Mouse (Mus musculus) gastrocnemius, adult 2 months (tissue): ENCODE results near the gene Rtl4. TPM values are rescaled to one million over a fixed set of nuclear protein-coding genes. Genes with fewer than 3 reads are reported as not detected.

Experiments used
- DNase-seq: peaks from one replicate; pipeline ENCODE4 v3.0.0; 2022
- H3K27ac ChIP-seq: fragments of 200-600 bp; 2 replicates; pipeline ENCODE4 v1.8.1; 2022; ENCODE audit warnings: mild to moderate bottlenecking
- H3K4me3 ChIP-seq: fragments of 200-600 bp; 2 replicates; pipeline ENCODE4 v1.8.1; 2022; ENCODE audit warnings: mild to moderate bottlenecking, moderate library complexity
- CTCF ChIP-seq: fragments of 200-600 bp; IDR thresholded peaks from 2 replicates; pipeline ENCODE4 v1.8.1; 2022; ENCODE audit warnings: antibody characterized with exemption, mild to moderate bottlenecking, moderate library complexity
- intact Hi-C: fragments of 180-260 bp; cut with DNase I; formaldehyde crosslinking; loops from one replicate; pipeline ENCODE4 v1.15.1; 2025
- long read RNA-seq, 2 experiments: library from polyadenylated mRNA; stranded (forward); transcript quantifications; one replicate each; pipeline ENCODE4 v2.0.0; 2021
- total RNA-seq, 2 experiments: library from RNA; stranded (reverse); gene quantifications; 2 replicates each; pipeline ENCODE4 v1.2.3; 2021

The Rtl4 gene
- total RNA-seq = under 1 TPM in 1 of 2 experiments, not detected in 1; 0.13 TPM
- long read RNA-seq, experiment 1 = 0 reads
- long read RNA-seq, experiment 2 = 0 reads

DNA sequence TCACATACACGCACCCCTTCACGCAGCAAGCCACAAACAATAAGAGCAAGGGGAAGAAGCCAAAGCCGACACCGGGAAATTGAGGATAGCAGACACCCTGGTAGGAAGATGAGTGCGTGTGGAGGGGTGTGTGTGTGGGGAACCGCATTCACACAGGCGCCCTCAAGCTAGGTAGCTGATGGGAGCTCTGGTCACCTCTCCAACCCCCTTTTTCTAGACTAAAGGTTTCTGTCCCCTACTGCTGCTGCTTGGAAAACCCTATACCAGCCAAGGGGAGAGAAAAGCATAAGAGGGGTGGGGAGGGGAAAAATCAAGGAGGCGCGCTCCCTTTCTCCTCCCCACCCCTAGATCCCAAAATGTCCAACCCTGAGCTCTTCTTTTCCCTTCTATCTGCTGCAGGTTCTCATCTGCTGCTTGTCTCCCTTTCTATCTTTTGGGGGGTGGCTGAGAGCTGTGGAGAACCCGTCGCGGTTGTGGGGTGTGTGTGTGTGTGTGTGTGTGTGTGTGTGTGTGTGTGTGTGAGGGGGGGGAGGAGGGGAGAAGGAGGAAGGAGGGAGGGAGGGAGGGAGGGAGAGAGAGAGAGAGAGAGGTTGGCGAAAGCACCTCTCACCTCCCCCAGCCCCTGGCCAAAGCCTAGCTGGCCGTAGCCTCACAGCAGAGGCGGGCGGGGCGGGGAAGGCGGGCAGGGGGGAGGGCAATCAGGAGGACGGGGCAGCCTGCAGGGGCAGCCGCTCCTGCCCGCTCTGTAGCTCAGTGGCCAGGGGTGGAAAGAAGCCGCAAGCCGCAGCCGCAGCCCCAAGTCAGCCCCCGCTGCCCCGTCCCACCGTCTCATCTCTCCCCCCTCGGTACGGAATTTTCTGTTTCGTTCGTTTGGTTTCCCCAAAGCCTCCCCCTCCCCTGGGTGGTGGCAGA, at the start of gene Rtl4:
Gene Rtl4, plus strand, starts transcription at position 701 of the 912 bp plus-strand sequence.
- intact Hi-C loops = no loop called here
- no peak for DNase-seq

DNA sequence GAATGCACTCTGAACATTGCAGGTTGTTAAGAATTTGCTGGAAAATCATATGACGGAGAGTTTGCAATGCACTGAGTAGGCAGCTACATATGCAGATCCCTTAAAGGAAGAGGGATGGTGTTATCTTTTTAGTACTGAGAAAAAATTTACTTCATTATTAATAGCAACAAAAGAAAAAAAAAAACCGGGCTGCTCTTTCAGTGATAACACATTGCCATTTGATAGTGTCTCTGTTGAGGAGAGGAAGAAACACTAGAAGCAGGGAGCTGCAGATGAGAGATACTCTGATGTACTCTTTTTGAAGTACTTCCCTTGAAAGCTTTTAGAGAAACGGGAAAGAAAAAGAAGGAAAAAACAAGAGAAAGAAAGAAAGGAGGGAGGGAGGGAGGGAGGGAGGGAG, 44.0 kb upstream of the Rtl4 start:
- H3K27ac ChIP-seq = no peak overlapping the region
- intact Hi-C loops = no loop called here
- no peak for TF ChIP-seq CTCF
- DNase-seq = no peak
- no peak overlapping the region for H3K4me3 ChIP-seq

More for the DNA sequence above, at the start of gene Rtl4:
- TF ChIP-seq CTCF = no peak
- peak within 1 kb of the TSS; percentile 64 for H3K4me3 ChIP-seq
- H3K27ac ChIP-seq = no peak within 1 kb of the TSS

DNA sequence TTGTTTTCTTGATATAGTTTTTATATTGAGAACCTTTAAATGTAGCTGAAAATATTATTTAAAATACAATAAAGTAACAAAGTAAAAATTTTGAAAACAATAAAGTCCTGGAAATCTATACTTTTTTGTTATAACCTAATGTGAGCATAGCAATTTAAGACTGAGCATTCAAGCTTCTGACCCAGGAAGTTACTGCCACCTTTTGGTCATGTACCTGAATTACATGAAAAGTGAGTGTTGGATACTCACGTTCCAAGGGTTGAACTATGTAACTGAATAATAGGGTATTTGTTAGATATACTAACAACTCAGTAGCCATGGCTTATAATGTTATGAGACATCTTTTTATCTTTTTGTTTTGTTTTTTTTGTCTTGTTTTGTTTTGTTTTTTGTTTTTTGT, 43.3 kb upstream of the Rtl4 start:
- peak; percentile 50 for TF ChIP-seq CTCF
- no peak overlapping the region for H3K4me3 ChIP-seq
- intact Hi-C loops = no loop called here
- no peak for DNase-seq
- H3K27ac ChIP-seq = no peak overlapping the region

DNA sequence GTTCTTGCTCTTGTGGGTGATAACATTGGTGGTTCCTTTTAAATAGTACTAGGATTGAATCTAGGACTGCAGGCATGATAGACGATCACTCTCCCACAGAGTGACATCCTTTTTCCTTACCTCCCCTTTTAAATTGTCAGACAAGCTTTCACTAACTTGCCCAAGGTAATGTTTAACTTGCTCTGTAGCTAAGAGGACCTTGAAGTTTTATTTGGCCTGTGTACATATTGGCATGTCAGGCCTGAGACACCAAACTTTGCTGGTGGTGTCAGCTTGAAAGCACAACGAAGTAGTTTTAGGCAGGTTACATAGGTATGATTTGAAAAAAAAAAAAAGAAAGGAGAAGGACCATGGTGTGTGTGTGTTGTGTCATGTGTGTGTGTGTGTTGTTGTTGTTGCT, 36.5 kb upstream of the Rtl4 start:
- no peak for DNase-seq
- H3K27ac ChIP-seq = no peak overlapping the region
- no peak for TF ChIP-seq CTCF
- H3K4me3 ChIP-seq = no peak overlapping the region
- intact Hi-C loops = no loop called here

DNA sequence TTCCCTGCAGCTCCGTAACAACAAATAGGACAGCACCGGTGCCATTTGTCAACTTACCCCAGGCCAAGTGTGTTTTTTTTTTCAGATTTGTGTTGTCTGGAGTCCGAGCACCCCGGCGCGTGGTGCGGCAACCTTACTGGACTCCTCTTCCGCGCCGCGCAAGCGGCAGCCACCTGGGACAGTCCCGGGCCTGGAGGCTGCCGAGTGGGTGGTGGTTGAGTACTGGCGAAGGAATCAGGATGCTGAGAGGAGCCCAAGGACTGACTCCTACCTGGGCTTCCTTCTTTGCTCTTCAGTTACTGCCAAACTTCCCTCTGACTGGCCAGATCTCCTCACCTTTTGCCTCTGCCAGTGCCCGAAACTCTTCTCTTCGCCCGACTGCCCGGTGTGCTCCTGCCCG, 965 bp upstream of the Rtl4 start:
- intact Hi-C loops = no loop called here
- Histone ChIP-seq H3K4me3 (no peak overlapping the region), H3K27ac (no peak overlapping the region)
- no peak for TF ChIP-seq CTCF
- no peak for DNase-seq

DNA sequence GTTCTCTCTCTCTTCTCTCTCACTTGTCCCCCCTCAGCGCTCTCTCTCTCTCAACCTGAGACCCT, 733 bp upstream of the Rtl4 start, which contains the start of gene Trpc5:
Gene Trpc5, minus strand, starts transcription at position 39 of the 65 bp plus-strand sequence.
- no peak for DNase-seq
- Histone ChIP-seq H3K4me3 (peak within 1 kb of the TSS; percentile 64), H3K27ac (no peak within 1 kb of the TSS)
- TF ChIP-seq CTCF = no peak
- intact Hi-C loops = no loop called here

DNA sequence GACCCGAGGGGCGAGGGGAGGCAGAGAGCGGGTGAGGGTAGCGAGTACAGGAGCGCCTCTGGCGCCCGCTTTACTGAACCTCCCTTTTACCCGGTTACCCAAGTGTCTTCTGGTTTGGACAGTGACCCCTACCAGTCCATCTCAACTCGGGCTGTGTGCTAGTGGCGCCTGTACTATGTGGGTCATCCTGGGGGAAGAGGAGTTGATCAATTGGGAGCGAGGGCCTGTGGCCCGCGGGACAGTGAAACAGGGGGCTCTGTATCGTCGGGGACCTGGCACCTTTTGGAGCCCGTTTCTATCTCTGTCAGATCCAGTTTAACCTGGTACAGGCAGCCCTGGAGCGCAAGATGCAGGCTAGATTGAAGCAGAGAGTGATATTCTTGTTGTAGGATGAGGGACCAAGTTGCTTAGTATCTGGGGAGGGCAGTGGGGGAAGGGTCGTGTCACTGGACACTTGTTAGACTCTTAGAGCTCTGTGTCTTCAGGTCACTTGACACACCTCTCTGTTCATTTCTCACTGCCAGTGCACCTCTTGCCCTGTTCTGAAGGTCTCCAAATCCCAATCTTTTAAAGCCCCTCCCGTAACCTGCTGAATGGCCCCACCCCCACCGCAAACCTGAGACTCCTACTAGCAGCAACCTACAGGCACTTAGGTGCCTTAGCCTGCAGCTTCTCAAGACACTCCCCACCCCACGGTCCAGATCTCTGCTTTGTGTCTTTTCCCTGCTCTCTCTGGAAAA, 582 bp downstream of the Rtl4 start:
- TF ChIP-seq CTCF = no peak
- Histone ChIP-seq H3K4me3 (peak overlapping the region; percentile 64), H3K27ac (no peak overlapping the region)
- DNase-seq = no peak
- intact Hi-C loops = no loop called here

DNA sequence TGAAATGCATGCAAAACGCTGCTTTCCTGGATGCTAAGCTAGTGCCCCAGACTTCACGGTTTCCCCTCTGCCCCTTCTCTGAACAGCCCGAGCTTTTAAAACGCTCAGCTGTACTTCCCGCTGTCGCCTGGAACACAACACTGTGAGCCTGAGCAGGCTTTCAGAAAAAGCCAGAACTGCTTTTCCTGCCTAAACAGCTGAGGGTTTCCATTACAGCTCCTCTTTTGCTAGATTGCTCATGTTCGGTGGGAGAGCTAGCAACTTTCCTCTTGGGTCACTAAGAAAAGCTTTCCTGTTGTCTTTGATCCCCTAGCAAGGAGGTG, 1.1 kb downstream of the Rtl4 start:
- peak overlapping the region; percentile 4; the same call in 1 of the 2 replicates for H3K4me3 ChIP-seq
- DNase-seq = no peak
- intact Hi-C loops = no loop called here
- TF ChIP-seq CTCF = no peak
- H3K27ac ChIP-seq = no peak overlapping the region

DNA sequence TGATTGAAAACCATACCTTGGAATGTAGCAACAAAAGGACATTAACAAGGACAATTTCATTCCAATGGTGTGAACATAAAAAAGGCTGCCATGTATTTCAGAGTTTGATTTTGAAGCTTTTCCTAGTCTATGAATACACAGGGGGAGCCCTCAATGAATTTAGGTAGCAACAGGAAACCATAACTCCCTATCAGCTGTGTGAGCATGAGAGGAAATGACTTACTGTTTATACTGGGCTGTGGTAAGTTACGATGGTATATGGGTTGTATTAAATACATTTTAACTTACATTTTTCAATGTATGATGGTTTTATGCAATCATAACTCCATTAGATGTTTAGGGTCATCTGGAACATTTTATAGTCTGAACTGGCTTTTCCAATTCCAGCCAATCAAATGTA, 27.6 kb downstream of the Rtl4 start:
- Histone ChIP-seq H3K27ac (no peak overlapping the region), H3K4me3 (no peak overlapping the region)
- no peak for TF ChIP-seq CTCF
- no peak for DNase-seq
- intact Hi-C loops = no loop called here

DNA sequence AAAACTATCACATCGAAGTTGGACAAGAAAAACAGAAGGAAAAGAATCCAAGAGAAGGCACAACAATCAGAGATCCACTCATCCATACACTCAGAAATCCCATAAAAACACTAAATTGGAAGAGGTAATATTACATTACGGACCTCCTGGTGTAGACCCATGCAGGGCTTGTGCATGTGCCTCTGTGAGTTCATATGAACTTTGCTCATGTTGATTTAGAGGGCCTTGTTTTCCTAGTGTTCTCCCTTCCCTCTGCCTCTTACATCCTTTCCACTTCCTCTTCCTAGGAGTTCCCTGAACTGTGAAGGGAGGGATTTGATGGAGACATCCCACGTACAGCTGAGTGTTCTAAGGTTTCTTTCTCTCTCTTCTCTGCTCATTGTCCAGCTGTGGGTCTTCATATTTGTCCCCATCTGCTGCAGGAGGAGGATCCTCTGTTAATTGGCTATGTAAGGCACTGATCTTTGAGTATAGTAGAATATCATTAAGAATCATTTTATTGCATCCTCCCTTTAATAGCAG, 58.9 kb downstream of the Rtl4 start:
- DNase-seq = no peak
- intact Hi-C loops = no loop called here
- Histone ChIP-seq H3K4me3 (no peak overlapping the region), H3K27ac (no peak overlapping the region)
- TF ChIP-seq CTCF = no peak

DNA sequence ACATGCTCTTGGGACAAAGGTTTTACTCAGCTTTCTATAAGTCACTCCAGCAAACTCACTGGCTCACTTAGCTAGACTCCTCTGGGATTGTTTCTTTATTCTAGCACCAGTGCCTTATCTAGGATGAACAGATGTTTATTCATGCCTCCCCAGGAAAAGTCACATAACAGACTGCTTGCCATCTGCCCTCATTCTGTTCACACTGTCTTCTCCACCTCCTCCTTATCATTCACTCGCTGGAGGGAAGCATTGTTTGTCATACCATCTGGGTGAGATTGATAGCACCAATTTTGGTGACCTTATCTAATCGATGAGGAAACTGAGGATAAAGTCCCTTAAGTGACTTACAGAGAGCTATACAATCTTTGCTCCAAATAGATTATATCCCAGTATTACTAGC, 298.3 kb downstream of the Rtl4 start:
- intact Hi-C loops = no loop called here
- TF ChIP-seq CTCF = no peak
- Histone ChIP-seq H3K27ac (no peak overlapping the region), H3K4me3 (no peak overlapping the region)
- no peak for DNase-seq

DNA sequence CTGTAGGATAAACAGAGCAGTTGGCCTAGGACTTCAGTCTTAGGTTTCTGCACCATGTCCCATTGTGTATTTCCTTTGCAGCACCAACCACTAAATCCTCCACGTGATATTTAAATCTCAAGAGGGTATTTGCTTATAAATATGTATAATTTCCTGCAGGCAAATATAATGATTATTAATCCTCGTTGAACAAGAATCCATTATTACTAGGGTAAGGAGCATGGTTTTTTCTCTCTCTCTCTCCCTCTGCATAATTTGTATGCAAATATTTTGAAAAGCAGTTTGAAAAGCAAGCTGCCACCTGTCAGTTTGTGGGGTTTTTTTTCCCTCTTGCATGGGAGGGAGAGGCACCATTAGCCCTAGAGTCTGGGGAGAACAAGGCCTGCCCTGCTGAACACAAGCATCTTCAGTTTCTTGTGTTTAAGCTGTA, 376.8 kb downstream of the Rtl4 start:
- intact Hi-C loops = no loop called here
- no peak for TF ChIP-seq CTCF
- Histone ChIP-seq H3K4me3 (no peak overlapping the region), H3K27ac (no peak overlapping the region)
- DNase-seq = no peak

DNA sequence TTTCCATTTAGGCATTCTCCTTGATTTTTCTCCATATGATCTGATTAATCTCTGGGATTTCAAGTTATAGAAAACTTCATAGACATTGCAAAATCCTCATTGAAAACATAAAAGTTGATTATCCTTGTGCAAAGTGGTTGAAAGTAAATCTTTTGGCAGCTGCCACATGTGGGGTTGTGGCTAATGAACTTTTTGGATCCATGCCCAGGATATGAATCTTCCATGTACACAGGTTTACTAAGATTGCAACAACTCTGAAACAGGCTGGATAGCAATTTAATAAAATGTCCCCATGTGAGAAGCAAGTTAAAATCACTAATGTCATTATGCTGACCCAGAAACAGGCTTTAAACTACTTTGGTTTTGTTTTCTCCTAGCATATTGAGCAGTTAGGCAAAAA, 401.1 kb downstream of the Rtl4 start:
- no peak for DNase-seq
- intact Hi-C loops = no loop called here
- no peak overlapping the region for H3K27ac ChIP-seq
- H3K4me3 ChIP-seq = no peak overlapping the region
- no peak for TF ChIP-seq CTCF

DNA sequence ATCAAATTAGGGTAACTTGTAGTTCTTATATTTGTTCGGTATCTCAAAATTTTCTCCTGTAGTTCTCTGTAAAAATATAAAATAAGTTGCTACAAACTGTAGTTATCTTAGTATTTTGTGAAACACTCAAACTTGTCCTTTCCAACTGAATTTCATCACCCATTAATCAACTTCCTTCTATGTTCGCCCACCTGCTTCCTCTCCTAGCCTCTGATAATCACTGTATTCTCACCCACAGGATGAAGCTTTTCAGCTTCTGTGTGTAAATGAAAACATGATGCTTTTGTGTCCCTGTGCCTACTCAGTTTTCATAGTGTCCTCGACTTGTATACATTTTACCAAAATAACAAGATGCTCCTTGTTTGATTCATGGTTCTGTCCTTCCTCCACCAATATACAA, 401.7 kb downstream of the Rtl4 start:
- Histone ChIP-seq H3K4me3 (no peak overlapping the region), H3K27ac (no peak overlapping the region)
- no peak for TF ChIP-seq CTCF
- intact Hi-C loops = no loop called here
- DNase-seq = no peak
